Mouse (Mus musculus) left cerebral cortex, postnatal 10 days (tissue): ENCODE results near the gene Ogfod3. TPM values are rescaled to one million over a fixed set of nuclear protein-coding genes. Genes with fewer than 3 reads are reported as not detected.

ENCODE experiments used
- DNase-seq, 2 experiments: peaks; one replicate each; pipeline ENCODE4 v3.0.0; 2021 to 2022; ENCODE audit warnings: low spot score in 2 of 2, mixed read lengths in 1 of 2; ENCODE audit errors: extremely low spot score in 1 of 2
- intact Hi-C: fragments of 180-260 bp; cut with DNase I; formaldehyde crosslinking; loops from one replicate; pipeline ENCODE4 v1.15.1; 2025
- total RNA-seq, 2 experiments: library from RNA; stranded (reverse); gene quantifications; 2 replicates each; pipeline ENCODE4 v1.2.3; 2021

The Ogfod3 gene
- total RNA-seq, 2 experiments from 2014 or later = 7.4 to 9.2 TPM

DNA sequence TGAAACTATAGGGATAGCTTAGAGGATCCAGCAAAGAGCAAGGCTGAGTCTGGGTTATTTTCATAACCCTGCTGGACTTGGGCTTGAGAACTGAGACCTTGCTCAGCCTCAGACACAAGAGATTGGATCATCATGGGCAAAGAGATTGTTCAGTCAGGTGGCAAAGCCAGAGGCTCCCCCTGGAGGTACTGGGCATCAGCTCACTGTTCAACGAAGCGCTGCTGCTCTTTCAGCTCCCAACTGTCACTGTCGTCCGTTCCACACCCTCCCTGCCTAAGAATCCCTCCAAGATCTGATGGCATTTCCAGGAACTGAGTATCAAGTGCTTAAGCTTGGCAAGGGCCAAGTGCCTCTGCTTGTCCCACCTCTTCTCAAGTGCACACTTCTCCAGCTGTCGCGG is 65.8 kb downstream of the Ogfod3 start:
- no peak for DNase-seq
- intact Hi-C loops = no loop called here

GRCm38 (mm10) chr11:121137682-121138081 is 66.8 kb downstream of the Ogfod3 start:
- DNase-seq = no peak
- intact Hi-C loops = no loop called here

DNA sequence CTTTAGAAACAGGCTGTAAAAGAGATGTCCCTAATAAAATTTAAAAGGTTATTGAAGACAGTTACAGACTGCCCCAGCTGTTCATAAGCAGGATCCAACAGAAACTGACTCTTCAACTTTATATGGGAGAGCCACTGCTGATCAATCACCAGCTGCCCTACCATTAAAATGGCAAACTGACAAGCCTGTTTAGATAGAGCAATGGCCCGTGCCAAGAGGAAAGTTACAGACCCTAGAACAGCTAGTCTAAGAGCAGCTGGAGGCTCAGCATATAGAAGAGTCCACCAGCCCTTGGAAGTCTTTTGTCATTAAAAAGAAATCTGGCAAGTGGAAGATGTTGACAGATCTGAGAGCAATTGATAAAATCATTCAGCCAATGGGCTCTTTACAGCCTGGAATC is 69.9 kb downstream of the Ogfod3 start:
- no peak for DNase-seq
- intact Hi-C loops = no loop called here

- intact Hi-C loops = no loop called here
Measured at GRCm38 (mm10) chr11:121129616-121130015, 74.9 kb downstream of the Ogfod3 start.

More at GRCm38 (mm10) chr11:121129616-121130015, 74.9 kb downstream of the Ogfod3 start:
- DNase-seq = no peak

Other genes with a start within 250 kb of the Ogfod3 start
- gene Csnk1d, start 213.4 kb downstream of the Ogfod3 start, total RNA-seq = 100 to 1,000 TPM; 112 to 119 TPM
- gene Cd7, start 165.3 kb downstream of the Ogfod3 start, total RNA-seq = not detected
- gene Sectm1b, start 141.1 kb downstream of the Ogfod3 start, total RNA-seq = not detected
- not detected for gene Sectm1a, start 123.5 kb downstream of the Ogfod3 start, total RNA-seq
- gene Tex19.2, start 86.0 kb downstream of the Ogfod3 start, total RNA-seq = not detected
- gene Tex19.1, start 58.6 kb downstream of the Ogfod3 start, total RNA-seq = not detected
- not detected for gene Uts2r, start 44.4 kb downstream of the Ogfod3 start, total RNA-seq
- gene Hexdc, start 278 bp downstream of the Ogfod3 start, total RNA-seq = 10 to 100 TPM; 41.0 to 42.7 TPM
- gene Cybc1, start 24.6 kb upstream of the Ogfod3 start, total RNA-seq = 10 to 100 TPM; 22.8 to 24.7 TPM
- 10 to 100 TPM; 67.6 to 80.3 TPM for gene Narf, start 32.5 kb upstream of the Ogfod3 start, total RNA-seq
- 100 to 1,000 TPM; 118 to 121 TPM for gene Foxk2, start 55.3 kb upstream of the Ogfod3 start, total RNA-seq
- gene Wdr45b, start 149.7 kb upstream of the Ogfod3 start, total RNA-seq = 10 to 100 TPM; 54.0 to 60.0 TPM
- gene Rab40b, start 183.5 kb upstream of the Ogfod3 start, total RNA-seq = 10 to 100 TPM; 31.5 to 35.0 TPM
- 10 to 100 TPM; 21.7 to 21.9 TPM for gene Fn3krp, start 216.7 kb upstream of the Ogfod3 start, total RNA-seq
- 10 to 100 TPM; 16.0 to 19.0 TPM for gene Fn3k, start 230.2 kb upstream of the Ogfod3 start, total RNA-seq
- 10 to 100 TPM; 57.4 to 57.9 TPM for gene Tbcd, start 247.2 kb upstream of the Ogfod3 start, total RNA-seq